25 mouse cellular contexts compared by ENCODE assay signal in the genomic region with DNA sequence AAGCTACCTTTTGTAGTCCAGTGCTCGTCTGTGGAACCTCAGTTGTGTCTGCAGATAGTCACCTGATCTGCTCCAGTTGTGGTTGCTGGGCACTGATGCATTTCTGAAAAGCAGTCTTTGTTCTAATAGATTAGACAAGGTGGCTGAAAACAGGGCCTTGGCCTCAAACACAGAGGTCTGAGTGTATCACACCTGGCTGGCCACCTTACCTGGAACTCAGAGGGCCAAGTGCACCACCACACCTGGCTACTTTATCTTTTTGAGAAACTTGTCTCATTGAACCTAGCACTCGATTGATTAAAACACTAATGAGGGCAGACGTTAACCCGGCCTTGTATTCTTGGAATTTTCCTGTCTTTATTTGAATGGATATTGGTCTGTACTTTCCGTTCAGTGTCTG. TPM values are rescaled to one million over a fixed set of nuclear protein-coding genes. Genes with fewer than 3 reads are reported as not detected.
DNase-seq lines count a peak whose midpoint lies in the region; ATAC-seq and TF ChIP-seq lines count a peak whose summit lies in the region.
"Had no signal": no experiment of that assay in that cellular context is flagged by ENCODE, and none has a peak within 500 bp of the region (broad histone marks: within the 10 kb centered on the region; RNA-seq: fewer than 3 reads in every experiment).

No protein-coding gene starts in this region.

- no peak overlapping the region for H3K4me3 ChIP-seq in intestine, postnatal 0 days (ENCODE audit: low read depth, low read length)
- no peak overlapping the region for H3K4me3 ChIP-seq in intestine, embryonic 15.5 days (replicated peaks)
- no peak overlapping the region for H3K4me3 ChIP-seq in kidney, embryonic 15.5 days (replicated peaks)
- H3K4me3 ChIP-seq in small intestine, adult 2 months (ENCODE audit: low read depth, low read length), result no peak overlapping the region
- H3K4me3 ChIP-seq in midbrain, embryonic 15.5 days, result no peak overlapping the region
- H3K4me3 ChIP-seq: embryonic facial prominence, embryonic 13.5 days; embryonic facial prominence, embryonic 15.5 days; erythroblast, embryonic 14.5 days; forebrain, embryonic 10.5 days; forebrain, embryonic 12.5 days had no signal

- no peak for DNase-seq in kidney, adult 9 months
- DNase-seq: adrenal gland, adult 2 months; adrenal gland, postnatal 10 days; adrenal gland, postnatal 25 days; cerebellum, adult 11 months; cerebellum, adult 18-20 months; cerebellum, adult 8-10 months; cerebellum, adult 9-11 months; cerebellum, postnatal 14 days; cerebellum, postnatal 36 days; embryo, embryonic 11 days had no signal

- H3K9me3 ChIP-seq in intestine, postnatal 0 days (ENCODE audit: control insufficient read depth), result no peaks in the 10 kb centered on the region
- no peaks in the 10 kb centered on the region for H3K9me3 ChIP-seq in intestine, embryonic 15.5 days
- no peaks in the 10 kb centered on the region for H3K9me3 ChIP-seq in kidney, embryonic 15.5 days (replicated peaks)
- H3K9me3 ChIP-seq in midbrain, embryonic 15.5 days, result no peaks in the 10 kb centered on the region
- H3K9me3 ChIP-seq: embryonic facial prominence, embryonic 13.5 days; embryonic facial prominence, embryonic 15.5 days; forebrain, embryonic 10.5 days; forebrain, embryonic 12.5 days had no signal

- H3K36me3 ChIP-seq in intestine, postnatal 0 days (ENCODE audit: control insufficient read depth, insufficient read depth), result peaks cover 69% of the 10 kb centered on the region
- H3K36me3 ChIP-seq in intestine, embryonic 15.5 days, result peaks cover 34% of the 10 kb centered on the region
- peaks cover 78% of the 10 kb centered on the region for H3K36me3 ChIP-seq in kidney, embryonic 15.5 days
- H3K36me3 ChIP-seq in small intestine, adult 2 months (ENCODE audit: control insufficient read depth, insufficient read depth, low read length), result peaks cover 53% of the 10 kb centered on the region
- H3K36me3 ChIP-seq in midbrain, embryonic 15.5 days (replicated peaks), result peaks cover 39% of the 10 kb centered on the region; the same call in 1 of the 2 replicates

- no peak overlapping the region for H3K9ac ChIP-seq in intestine, postnatal 0 days (ENCODE audit: low read depth, low read length)
- H3K9ac ChIP-seq in intestine, embryonic 15.5 days, result no peak overlapping the region
- no peak overlapping the region for H3K9ac ChIP-seq in kidney, embryonic 15.5 days
- no peak overlapping the region for H3K9ac ChIP-seq in midbrain, embryonic 15.5 days
- H3K9ac ChIP-seq: embryonic facial prominence, embryonic 13.5 days; embryonic facial prominence, embryonic 15.5 days; forebrain, embryonic 12.5 days had no signal

- no peak for TF ChIP-seq CTCF in intestine, postnatal 0 days (IDR thresholded peaks at IDR 0.05; ENCODE audit: low read depth)
- TF ChIP-seq CTCF in small intestine, adult 2 months (IDR thresholded peaks at IDR 0.05; ENCODE audit: extremely low read depth, insufficient read length, insufficient replicate concordance, low read depth, low read length), result no peak

- H3K4me2 ChIP-seq in intestine, postnatal 0 days (replicated peaks; ENCODE audit: low read depth), result no peak overlapping the region
- H3K4me2 ChIP-seq in intestine, embryonic 15.5 days (replicated peaks), result no peak overlapping the region
- H3K4me2 ChIP-seq in kidney, embryonic 15.5 days, result no peak overlapping the region
- H3K4me2 ChIP-seq in midbrain, embryonic 15.5 days, result no peak overlapping the region
- H3K4me2 ChIP-seq: embryonic facial prominence, embryonic 13.5 days; embryonic facial prominence, embryonic 15.5 days; forebrain, embryonic 12.5 days had no signal

- no peak for TF ChIP-seq POLR2A in small intestine, adult 2 months (IDR thresholded peaks at IDR 0.05; ENCODE audit: low read depth, low read length)

- no peak overlapping the region for H3K27ac ChIP-seq in intestine, postnatal 0 days (ENCODE audit: low read depth, low read length)
- no peak overlapping the region for H3K27ac ChIP-seq in intestine, embryonic 15.5 days
- peak overlapping the region; percentile 75 for H3K27ac ChIP-seq in kidney, embryonic 15.5 days
- peak overlapping the region; percentile 6; the same call in 1 of the 2 replicates for H3K27ac ChIP-seq in small intestine, adult 2 months (ENCODE audit: insufficient read depth, low read depth, low read length)
- no peak overlapping the region for H3K27ac ChIP-seq in midbrain, embryonic 15.5 days
- H3K27ac ChIP-seq: embryonic facial prominence, embryonic 13.5 days; embryonic facial prominence, embryonic 15.5 days; forebrain, embryonic 10.5 days; forebrain, embryonic 12.5 days had no signal

- no peaks in the 10 kb centered on the region for H3K4me1 ChIP-seq in intestine, postnatal 0 days (replicated peaks; ENCODE audit: control insufficient read depth, insufficient read depth, low read length)
- 0 out of 2 replicates have a peak, but pooled peaks cover 2% of the 10 kb centered on the region for H3K4me1 ChIP-seq in intestine, embryonic 15.5 days (replicated peaks)
- peaks cover 22% of the 10 kb centered on the region for H3K4me1 ChIP-seq in kidney, embryonic 15.5 days
- H3K4me1 ChIP-seq in small intestine, adult 2 months (ENCODE audit: control insufficient read depth, insufficient read depth, insufficient read length, low read length), result no peaks in the 10 kb centered on the region
- no peaks in the 10 kb centered on the region for H3K4me1 ChIP-seq in midbrain, embryonic 15.5 days
- H3K4me1 ChIP-seq: forebrain, embryonic 12.5 days had no signal

- WGBS in intestine, postnatal 0 days, result 67% methylated on average over 5 of the region's 5 CpGs
- 85% methylated on average over 5 of the region's 5 CpGs for WGBS in intestine, embryonic 15.5 days
- 56% methylated on average over 5 of the region's 5 CpGs for WGBS in kidney, embryonic 15.5 days
- 52% methylated on average over 5 of the region's 5 CpGs for WGBS in small intestine, adult 2 months
- WGBS in midbrain, embryonic 15.5 days, result 96% methylated on average over 5 of the region's 5 CpGs

- ATAC-seq in intestine, postnatal 0 days, result peak; percentile 72
- no peak for ATAC-seq in intestine, embryonic 15.5 days
- no peak for ATAC-seq in kidney, embryonic 15.5 days (replicated peaks; ENCODE audit: low FRiP score)
- ATAC-seq in midbrain, embryonic 15.5 days (replicated peaks), result no peak
- ATAC-seq: forebrain, embryonic 14.5 days had no signal

- H3K27me3 ChIP-seq in intestine, postnatal 0 days (replicated peaks; ENCODE audit: control insufficient read depth, insufficient read depth, low read length), result no peaks in the 10 kb centered on the region
- H3K27me3 ChIP-seq in intestine, embryonic 15.5 days (replicated peaks), result no peaks in the 10 kb centered on the region
- H3K27me3 ChIP-seq in kidney, embryonic 15.5 days, result no peaks in the 10 kb centered on the region
- no peaks in the 10 kb centered on the region for H3K27me3 ChIP-seq in small intestine, adult 2 months (ENCODE audit: control insufficient read depth, insufficient read depth, low read length)
- no peaks in the 10 kb centered on the region for H3K27me3 ChIP-seq in midbrain, embryonic 15.5 days (replicated peaks)
- H3K27me3 ChIP-seq: embryonic facial prominence, embryonic 13.5 days; embryonic facial prominence, embryonic 15.5 days; forebrain, embryonic 12.5 days had no signal

RNA-seq across cellular contexts. Expression of gene Dph3, which starts 10.1 kb away (rescaled TPM):
- polyA plus RNA-seq in intestine, postnatal 0 days (2015; fragmentation: Nextera tagmentation; extraction: Ambion mirVana), result 103 and 111 TPM in 2 replicates
- polyA plus RNA-seq in intestine, embryonic 15.5 days (2015; fragmentation: Nextera tagmentation; extraction: Ambion mirVana), result 105 and 108 TPM in 2 replicates
- polyA plus RNA-seq in kidney, embryonic 15.5 days (2015; fragmentation: Nextera tagmentation; extraction: Ambion mirVana), result 92.9 and 109 TPM in 2 replicates
- polyA plus RNA-seq in small intestine, adult 2 months (2012; rRNA removed), result 7.7 and 9.0 TPM in 2 replicates
- polyA plus RNA-seq in midbrain, embryonic 15.5 days (2015; fragmentation: Nextera tagmentation; extraction: Ambion mirVana), result 67.2 and 70.2 TPM in 2 replicates

RNA-seq across cellular contexts. Expression of gene Oxnad1, which starts 10.5 kb away (rescaled TPM):
- 19.3 and 22.4 TPM in 2 replicates for polyA plus RNA-seq in intestine, postnatal 0 days (2015; fragmentation: Nextera tagmentation; extraction: Ambion mirVana)
- polyA plus RNA-seq in intestine, embryonic 15.5 days (2015; fragmentation: Nextera tagmentation; extraction: Ambion mirVana), result 34.8 and 39.1 TPM in 2 replicates
- 38.7 and 42.2 TPM in 2 replicates for polyA plus RNA-seq in kidney, embryonic 15.5 days (2015; fragmentation: Nextera tagmentation; extraction: Ambion mirVana)
- 6.7 and 7.2 TPM in 2 replicates for polyA plus RNA-seq in small intestine, adult 2 months (2012; rRNA removed)
- 19.6 and 19.7 TPM in 2 replicates for polyA plus RNA-seq in midbrain, embryonic 15.5 days (2015; fragmentation: Nextera tagmentation; extraction: Ambion mirVana)

RNA-seq across cellular contexts. Expression of gene Msmb, which starts 46.2 kb away (rescaled TPM):
- polyA plus RNA-seq in intestine, postnatal 0 days (2015; fragmentation: Nextera tagmentation; extraction: Ambion mirVana), result not detected in 2 replicates
- polyA plus RNA-seq in intestine, embryonic 15.5 days (2015; fragmentation: Nextera tagmentation; extraction: Ambion mirVana), result not detected in 2 replicates
- polyA plus RNA-seq in kidney, embryonic 15.5 days (2015; fragmentation: Nextera tagmentation; extraction: Ambion mirVana), result not detected in 2 replicates
- not detected in 2 replicates for polyA plus RNA-seq in small intestine, adult 2 months (2012; rRNA removed)
- not detected in 2 replicates for polyA plus RNA-seq in midbrain, embryonic 15.5 days (2015; fragmentation: Nextera tagmentation; extraction: Ambion mirVana)
- polyA plus RNA-seq: adrenal gland, adult 2 months; brain, embryonic 14.5 days; C2C12; embryonic facial prominence, embryonic 11.5 days; embryonic facial prominence, embryonic 13.5 days; embryonic facial prominence, embryonic 15.5 days; erythroblast, embryonic 14.5 days; forebrain, embryonic 10.5 days; forebrain, embryonic 12.5 days; forebrain, embryonic 14.5 days had no signal

Comparison
In these comparisons a context has a peak if more than half of its experiments do, and no peak if none do; other contexts are left out.
1. H3K27ac ChIP-seq: peak in kidney, embryonic 15.5 days (single experiment) and small intestine, adult 2 months (single experiment); none in intestine, postnatal 0 days (single experiment), intestine, embryonic 15.5 days (single experiment) and midbrain, embryonic 15.5 days (single experiment).